Mouse (Mus musculus): Measurements from ENCODE around the gene Mars.

Gene Mars

DNA sequence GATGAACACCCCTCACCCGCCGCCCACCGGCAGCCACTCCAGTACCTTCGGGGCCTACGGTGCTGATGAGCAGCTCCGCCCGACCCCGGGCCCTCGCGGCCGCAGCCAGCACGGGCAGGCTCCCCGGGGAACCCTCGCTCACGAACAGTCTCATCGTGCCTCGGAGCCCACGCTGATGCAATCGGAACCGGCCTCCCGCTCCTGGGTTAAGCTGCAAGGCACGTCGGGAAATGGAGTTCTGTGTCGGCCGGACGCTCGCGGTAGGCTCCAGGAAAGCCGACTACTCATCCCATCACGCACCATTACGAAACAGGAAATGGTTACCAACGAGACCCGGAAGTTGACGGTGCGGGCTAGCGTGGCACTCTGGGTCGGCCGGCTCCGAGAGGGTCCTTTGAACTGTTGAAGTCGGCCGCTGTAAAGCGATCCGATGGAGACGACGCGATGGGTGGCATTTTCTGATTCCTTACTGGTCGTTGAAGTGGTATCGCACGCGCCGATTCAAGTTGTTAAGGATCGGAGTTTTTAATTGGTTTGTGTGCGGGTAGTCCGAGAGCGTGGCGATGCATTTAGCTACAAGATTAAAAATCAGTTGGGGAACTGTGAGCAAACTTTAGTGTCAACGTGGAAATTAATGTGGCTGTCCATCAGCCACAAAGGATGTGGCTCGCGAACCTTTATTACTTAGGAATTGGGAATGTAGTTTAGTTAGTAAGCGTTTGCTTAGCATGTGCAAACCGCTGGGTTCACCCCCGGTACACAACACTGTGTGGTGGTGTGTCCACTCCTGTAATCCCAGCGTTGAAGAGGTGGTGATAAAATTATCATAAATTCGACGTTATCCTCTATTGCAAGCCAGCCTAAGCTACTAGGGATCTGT lies at the start of gene Mars:
Gene Mars, minus strand, starts transcription at position 311 of the 880 bp plus-strand sequence.
- DNase-seq = peak; percentile 90

DNA sequence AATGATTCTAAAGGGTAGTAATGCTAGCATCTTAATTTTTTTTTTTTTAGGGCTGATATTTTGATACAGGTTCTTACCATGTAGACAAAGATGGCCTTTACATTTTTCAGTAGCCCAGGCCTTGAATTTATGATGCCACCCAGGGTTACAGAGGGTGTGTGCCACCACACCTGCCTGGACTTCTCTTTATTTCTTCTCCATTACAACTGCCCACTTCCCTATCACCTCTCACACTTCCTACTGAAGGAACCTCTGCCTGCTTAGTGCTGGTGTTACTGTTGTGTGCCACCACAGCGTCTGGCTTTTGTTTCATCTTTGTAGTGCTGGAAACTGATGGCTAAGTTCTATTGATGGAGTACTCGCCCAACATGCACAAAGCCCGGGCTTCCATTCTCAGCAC lies 49.1 kb upstream of the Mars start:
- DNase-seq = no peak

DNA sequence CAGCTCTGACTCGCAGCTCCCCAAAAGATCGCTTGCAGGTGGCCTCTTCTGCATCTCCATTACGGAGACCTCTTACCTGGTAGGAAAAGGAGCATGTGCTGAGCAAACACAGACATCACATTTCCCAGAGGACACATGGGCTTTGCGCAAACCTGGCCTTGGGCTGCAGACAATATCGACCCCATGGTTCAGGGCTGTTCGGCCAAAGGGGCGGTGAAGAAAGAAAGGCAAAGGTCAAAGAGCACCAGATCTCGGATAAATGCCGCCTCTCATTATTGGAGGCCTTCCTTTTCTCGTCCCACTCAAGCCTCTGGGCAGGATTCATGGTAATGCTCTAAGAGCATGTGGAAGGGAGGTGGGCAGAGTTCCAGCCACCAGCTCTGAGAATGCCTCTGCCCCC lies 43.8 kb upstream of the Mars start:
- DNase-seq = no peak

DNA sequence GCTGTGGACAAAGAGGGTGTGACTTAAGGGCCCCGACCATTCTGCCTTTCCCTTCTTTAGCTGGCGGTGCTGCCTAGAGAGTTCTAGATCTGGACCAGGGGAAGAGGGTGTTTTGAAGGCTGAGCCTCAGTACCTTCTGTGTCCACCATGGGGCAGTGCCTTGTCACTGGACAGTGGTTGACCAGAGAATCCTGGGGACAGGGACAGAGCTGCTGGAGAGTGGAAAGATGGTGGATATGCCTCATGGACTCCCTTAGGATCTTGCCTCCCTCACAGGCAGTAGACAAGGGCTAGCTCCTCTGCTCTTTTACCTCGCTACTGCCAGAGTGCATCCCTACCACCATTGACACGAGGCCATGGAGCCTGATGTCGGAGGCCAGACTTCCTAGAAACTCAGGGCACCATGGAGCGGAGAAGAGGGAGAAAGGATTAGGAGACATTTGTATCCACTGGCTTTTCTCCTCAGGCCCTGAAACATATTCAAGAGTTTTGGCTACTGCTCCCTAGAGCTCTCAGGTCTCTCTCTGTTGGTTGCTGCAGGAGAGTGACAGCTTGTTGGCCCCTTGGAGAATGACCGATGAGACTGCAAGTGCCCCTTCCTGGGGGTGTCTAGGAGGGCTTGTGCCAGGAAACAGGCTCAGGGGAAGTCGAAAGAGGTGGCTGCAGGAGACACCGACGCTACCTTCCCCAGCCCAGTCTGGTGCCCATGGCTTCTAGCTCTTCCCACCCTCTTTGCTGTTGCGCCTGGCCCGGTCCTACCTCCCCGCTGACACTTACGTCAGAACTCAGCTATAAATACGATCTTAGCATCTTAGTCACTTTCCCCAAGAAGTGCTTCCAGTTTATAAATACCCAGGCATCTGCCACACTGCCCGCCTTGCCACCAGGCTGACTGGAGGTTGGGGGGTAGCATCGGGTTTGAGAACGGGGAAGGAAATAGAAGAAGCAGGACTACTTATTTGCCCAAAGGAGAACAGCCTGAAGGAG lies 42.6 kb upstream of the Mars start, which contains the start of gene Inhbe:
Gene Inhbe, minus strand, starts transcription at position 503 of the 987 bp plus-strand sequence.
- DNase-seq = peak; percentile 67

DNA sequence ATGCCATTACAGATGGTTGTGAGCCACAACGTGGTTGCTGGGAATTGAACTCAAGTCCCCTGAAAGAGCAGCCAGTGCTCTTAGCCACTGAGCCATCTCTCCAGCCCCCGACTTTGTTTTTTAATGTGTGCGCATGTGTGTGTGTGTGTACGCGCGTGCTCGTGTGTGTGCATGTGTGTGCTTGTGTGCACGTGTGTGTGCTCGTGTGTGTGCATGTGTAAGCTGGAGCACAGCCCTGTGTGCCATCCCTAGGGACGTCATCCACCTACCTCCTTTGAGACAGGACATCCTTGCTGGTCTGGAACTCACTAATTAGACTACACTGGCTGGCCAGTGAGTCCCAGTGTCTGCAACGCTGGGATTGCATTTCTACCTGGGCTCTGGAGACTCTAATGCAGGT lies 41.2 kb upstream of the Mars start:
- no peak for DNase-seq

DNA sequence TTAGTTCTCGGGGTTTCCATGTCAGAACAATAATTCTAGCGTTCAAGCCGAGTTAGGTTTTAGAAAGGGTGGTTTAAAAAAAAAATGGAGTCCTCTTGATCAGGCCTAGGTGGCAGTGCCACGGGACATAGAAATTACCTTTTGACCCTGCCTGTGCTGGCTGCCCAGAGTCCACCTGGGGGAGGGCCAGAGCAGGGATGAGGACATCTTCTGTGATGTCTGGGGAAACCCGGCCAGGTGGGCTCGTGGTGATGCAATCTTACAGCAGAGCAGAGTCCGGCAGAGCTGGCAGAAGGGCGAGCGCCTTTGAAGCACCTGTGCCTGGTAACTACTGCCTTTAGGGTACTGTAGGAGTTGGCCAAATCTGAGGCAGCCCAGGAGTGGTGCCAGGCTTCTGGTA lies 40.6 kb upstream of the Mars start:
- no peak for DNase-seq

DNA sequence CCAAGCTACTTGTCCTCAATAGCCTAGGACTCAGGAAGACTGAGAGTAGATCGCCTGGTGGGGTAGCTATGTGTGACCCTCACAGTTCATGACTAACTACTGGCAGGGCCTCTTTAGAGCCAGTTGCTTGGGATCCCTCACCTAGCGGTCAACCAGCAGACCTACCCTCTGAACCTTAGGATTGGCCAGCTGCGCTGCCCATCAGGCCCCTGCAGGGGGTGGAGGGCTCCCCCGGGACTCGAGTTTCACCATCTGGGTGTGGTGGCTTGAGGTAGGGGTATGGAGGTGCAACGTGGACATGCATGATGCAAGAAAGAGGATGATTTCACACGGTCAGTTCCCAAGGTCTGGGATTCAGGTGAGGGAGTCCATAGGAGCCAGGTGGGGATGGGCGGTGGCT lies 40.1 kb upstream of the Mars start:
- no peak for DNase-seq

DNA sequence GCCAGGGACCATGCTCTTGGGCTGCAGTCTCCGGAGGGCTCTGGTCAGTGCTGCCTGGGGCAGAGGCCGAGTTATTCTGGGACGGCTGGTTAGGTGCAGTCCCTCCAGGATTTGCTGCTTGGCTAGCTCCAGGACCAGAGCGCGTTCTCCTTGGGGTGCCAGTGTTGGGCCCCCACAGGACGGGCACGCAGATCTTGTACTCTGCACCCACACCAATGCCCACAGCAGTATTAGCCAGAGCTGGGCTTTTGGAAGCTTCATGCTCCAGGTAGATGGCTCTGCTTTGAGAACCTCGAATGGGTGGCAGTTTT lies 39.7 kb upstream of the Mars start:
- DNase-seq = no peak

DNA sequence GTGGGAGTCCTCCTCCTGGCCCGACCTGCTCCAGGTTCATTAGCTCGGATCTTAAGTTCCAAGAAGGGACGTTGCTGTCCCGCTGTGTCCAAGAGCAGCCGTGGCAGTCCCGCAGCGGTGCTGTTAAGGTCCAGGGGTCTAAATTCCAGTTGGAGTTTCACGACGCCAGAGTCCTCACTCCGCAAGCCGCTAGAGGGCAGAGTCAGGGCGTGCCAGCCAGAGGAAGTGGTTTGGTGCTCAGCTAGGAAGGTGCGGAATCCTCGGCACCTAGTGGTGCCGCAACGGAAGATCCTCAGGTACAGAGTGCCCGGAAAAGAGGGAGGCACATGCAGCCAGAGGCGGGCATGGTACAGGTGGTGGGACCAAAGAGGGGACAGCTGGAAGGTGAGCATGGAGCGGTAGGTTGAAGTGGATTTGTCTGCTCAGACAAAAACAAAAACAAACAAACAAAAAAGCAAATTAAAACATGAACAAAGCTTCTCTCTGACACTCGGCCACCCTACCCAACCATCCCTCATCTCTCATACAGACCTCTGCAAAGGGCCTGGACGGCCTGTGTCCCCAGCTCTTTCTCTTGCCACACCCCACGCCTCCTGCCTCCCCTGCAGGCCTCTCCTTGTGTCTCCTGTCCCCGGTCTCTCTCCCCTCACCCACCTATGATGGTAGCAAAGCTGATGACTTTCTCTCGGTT lies 39.2 kb upstream of the Mars start:
- peak; percentile 77 for DNase-seq

DNA sequence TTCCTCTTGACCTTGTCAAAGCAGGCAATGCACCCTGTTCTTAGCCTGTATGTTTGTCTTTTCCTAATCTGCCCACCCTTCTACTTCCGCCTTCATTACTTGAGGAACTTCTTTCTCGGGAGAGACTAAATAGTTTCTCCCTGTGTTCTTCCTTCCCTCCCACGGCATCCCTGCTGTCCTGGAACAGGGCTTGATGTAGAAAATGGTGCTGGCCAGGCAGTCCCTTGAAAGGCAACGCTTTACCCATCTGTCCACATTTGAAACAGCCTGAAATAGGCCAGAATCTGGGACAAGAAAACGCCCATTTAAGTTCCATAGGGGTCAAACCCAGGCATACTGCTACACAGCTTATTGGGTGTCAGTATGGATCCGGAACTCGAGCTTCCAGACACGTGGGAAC lies 38.2 kb upstream of the Mars start:
- DNase-seq = no peak

DNA sequence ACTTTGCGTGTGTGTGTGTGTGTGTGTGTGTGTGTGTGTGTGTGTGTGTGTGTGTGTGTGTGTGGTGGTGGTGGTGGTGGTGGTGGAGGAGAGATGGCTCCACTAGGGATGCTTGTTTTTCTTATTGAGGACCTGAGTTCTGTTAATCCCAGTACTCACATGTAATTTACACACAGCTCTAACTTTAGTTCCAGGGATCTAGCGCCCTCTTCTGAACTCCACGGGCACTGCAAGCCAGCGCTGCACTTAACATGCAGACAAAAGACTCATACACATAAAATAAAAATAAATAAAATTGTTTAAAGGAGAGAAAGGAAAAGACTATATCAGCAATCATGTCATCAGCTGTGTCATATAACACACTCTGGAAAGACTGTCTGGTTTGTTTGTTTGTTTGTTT lies 37.4 kb upstream of the Mars start:
- DNase-seq = no peak

DNA sequence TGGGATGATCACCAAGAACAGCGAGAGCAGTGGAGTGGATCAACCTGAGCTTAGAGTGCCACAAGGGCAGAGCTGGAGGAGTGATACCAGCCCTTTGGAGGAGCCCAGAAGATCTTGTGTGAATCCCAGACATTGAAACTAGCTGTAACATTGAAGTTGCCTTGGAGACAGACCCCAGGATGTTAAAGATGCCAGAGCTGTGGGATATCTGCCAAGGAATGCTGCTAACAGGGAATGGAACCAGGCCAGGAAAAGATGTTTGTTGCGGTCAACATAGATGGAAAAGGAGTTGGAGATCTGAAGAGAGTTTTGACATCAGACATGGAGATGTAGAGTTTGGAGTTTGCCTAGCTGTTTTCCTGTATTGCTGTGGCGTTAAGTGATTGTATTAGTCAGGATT lies 34.6 kb upstream of the Mars start:
- DNase-seq = no peak

DNA sequence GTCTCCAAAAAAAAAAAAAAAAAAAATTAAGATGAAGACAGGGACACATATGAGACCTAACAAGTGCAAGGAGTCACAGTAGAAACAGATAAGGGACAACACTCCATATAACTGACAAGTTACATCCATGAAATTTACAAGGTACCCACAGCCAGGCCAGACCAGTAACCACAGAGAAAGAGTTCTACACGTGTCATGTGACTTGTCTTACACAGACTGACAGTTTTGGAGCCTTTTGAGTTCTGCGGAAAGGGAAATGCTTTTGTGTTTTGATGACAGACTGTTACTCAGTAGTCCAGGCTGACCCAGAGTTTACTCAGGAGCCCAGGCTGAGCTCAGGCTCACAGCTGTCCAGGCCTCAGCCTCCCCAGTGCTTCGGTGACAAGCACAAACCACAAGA lies 31.4 kb upstream of the Mars start:
- no peak for DNase-seq

DNA sequence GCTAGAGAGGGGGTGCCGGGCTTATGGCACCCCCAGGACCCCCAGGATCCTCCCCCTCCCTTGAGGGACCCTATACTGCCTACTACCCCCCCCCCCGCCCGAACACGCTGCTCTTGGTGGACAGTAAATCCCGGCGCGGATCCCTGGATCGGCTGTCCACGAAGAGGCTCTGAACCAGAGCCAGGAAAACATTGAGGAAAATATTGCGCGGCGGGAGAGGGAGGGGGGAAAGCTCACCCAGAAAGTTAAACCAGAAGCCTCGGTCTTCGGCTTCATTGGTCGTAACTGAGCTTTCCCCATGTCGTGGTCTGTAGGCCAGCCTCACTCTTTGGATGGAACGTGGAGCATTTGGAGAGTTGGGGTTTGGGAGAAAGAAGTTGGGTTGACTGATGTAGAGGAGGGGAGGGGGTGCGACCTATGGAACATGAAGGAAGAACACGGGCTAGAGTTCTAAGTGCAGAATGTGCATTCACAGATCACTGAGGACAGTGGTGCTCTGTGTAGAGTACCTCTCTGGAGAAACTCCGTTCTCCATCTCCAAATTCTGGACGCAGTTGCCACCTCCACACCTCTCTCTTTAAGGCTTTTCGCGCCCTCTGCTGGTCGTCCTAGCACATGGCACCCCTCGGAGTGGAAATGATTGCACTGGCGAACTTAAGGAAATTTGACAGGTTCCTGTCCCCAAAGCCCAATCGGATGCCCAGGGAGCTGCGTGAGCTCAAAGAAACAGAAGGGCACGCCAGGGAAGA lies 30.5 kb upstream of the Mars start, which contains the start of gene Gli1:
Gene Gli1, minus strand, starts transcription at position 84 of the 749 bp plus-strand sequence.
- peak; percentile 73 for DNase-seq

DNA sequence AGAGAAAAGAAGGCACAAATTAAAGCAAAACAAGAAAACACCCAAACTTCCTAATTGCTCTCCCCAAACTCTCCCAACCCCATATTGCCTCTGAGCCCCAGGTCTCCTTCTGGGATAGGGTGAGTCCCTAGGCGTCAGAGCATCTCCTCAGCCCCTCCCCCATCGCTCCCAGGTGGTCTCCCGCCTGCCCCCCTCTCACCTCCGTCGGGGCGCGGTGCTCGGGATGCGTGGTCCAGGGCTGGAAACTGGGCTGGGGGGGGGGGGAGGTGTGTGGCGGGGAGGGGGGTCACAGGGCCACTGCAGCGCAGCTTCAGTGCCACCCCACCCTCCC lies 29.7 kb upstream of the Mars start:
- no peak for DNase-seq

DNA sequence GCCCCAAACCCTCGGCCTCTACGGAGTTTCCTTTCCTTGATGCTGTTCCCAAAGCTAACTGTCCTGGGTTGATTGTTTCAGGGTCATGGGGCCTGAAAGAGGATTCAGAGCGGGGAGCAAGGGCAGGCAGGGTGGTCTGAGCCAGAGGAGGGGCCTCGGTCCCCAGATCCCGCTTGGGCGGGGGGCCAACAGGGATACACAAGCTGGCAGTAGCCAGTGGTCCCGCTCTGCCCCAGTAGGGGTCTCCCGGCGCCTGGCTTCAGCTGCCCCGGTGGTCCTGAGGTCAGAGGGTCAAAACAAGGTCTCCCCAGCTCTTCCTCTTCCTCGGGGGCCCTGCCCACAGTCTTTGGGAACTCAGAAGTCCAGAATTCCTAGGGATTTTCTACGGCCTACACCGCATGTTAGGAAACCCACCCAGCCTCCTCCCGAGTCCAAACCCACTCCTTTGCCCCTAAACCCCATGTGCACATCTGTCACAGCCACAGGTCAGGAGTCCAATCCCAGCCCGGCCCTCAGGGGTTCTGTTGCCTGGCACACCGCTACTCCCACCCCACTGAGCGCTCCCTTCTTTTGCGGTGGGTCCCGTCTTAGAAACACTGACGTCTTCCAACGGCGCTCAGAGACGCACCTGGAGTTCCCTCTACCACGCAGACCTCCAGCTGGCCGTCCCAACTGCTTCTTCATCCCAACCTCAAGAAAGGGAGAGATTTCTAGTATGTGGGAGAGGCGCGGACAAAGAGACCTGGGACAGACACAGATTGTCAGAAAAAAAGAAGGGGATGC lies 29.2 kb upstream of the Mars start:
- DNase-seq = no peak

DNA sequence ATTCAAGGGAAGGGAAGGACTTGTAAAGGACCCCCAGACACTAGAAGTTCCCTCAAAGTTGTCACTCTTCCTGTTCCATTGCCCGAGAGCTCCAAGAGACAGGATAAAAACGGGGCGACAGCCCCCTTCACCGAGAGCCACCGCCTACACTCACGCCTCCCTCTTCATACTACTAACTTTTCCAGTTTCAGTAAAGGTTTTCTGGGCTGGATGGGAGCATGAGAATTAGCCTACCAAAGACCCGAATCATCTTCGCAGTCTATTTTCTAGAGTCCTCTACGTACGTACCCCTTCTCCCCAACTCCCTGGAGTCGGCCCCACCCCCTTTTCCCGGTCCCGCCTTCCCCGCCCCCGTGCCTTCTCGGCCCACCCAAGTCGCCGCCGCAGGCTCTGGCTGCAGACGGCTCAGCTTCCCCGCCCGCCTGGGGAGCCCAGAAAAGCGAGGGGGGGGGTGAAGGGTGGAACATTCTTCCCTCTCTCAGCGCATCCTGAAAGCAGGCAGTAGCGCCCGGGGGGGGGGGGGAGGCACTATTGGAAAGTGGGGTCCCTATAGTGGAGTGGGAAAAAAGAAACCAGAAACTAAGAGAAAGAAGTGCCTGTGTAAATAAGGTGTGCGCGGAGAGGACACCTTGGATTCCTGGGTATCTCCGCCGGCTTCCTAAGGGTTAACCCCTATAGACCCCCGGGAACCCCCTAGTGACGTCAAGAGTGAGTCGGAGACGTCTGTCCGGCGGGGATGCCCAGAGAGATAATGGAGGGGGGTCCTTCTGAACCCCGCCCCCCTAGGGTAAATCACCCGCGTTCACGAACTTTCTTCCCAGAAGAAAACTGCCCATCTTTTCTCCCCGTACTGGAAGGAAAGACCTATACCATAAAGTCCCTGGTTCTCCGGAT lies 28.3 kb upstream of the Mars start:
- no peak for DNase-seq

DNA sequence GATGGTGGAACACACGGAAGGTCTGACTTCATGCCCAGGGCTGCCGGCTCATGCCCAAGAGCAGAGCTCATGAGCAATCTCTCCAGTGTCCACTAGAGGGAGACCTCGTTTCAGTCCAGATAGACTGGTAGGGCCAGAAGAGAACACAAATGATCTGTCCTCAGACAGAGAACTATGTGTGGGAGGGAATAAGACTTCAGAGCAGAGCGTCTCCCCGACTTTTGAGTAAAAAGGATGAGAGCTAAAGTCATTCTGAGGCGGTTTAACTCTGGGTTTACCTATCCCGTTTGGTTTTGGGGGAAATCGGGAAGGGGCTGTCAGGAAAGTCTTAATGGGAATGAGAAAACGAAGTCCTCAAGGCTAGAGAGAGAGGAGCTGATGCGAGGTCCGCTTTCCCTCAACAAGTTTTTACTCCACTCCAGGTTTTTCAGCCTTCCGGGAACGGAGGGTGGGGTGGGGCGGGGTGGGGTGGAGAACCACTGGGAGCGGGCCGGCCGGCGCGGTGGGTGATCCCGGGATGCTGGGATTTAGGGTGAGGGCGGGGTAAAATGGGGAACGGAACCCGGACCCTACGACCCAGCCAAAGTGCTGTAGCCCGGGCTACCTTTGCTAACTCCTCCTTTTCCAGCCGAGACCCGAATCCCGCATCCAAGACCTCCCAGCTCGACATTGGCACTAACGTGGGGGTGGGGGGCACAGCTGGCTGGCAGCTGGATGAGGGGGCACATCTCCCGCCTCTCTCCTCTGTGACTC lies 27.5 kb upstream of the Mars start:
- DNase-seq = peak; percentile 84

DNA sequence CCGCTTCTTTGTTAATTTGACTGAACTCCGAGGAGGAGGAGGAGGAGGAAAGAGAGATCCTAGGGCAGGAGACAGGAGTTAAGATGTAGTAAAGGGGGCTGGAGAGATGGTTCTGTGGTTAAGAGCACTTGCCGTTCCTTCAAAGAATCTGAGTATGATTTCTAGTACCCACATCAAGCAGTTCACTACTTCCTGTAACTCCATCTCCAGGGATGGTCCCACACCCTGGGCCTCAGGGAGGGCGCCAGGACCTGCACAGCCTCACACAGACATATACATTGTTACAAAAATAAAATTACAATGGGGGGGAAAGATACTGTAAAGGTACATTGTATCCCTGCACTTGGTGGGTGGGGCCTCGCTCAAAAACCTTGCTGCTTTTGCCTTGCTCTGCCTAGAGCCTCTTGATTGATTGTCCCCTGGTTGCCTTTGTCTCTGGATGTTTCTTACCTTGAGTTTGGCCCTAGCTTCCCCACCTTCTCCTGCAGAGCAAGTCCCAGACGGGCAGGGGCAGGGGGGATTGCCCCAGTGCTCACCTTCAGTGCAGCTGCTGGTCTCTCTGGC lies 26.0 kb upstream of the Mars start:
- no peak for DNase-seq

DNA sequence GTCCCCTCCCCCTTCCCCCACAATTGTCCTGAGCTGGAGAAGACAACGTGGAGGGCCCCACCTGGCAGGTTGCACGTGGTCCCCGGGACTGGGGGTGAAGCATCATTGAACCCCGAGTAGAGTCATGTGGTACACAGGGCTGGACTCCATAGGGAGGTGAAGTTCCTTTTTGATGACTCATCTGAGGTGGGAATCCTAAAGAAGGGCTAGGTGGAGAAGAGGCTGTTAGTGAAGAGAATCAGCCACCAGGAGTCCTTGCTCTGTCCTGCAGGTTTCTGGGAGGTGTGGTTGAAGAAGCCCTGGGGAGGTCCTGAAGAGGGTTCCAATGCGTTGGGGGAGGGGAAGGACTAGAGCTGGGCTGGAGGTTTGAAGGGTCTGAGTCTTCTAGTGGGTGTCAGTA lies 25.4 kb upstream of the Mars start:
- no peak for DNase-seq
